Mouse (Mus musculus) stomach, embryonic 16.5 days (tissue): ENCODE data around the gene Fcer1g. TPM values are rescaled to one million over a fixed set of nuclear protein-coding genes. Genes with fewer than 3 reads are reported as not detected.

Experiments
- ATAC-seq: fragments of 200-750 bp; cut with Nextera tagmentation; 2 replicates; pipeline ENCODE4 v1.8.0; 2017; ENCODE audit warnings: moderate number of reproducible peaks, moderate TSS enrichment; ENCODE audit not compliant: insufficient read depth, low FRiP score
- H3K27ac ChIP-seq: fragments of 300-500 bp; sonication (generic); 2 replicates; pipeline ENCODE4 v1.5.1; 2014; ENCODE audit warnings: low read length
- H3K27me3 ChIP-seq: fragments of 300-500 bp; sonication (generic); 2 replicates; pipeline ENCODE4 v1.6.1; 2014; ENCODE audit warnings: low read length, control low read depth, mixed read lengths; ENCODE audit not compliant: control insufficient read depth, insufficient read depth
- H3K36me3 ChIP-seq: fragments of 300-500 bp; sonication (generic); 2 replicates; pipeline ENCODE4 v1.6.1; 2014; ENCODE audit warnings: low read length; ENCODE audit not compliant: control insufficient read depth, insufficient read depth
- H3K4me1 ChIP-seq: fragments of 300-500 bp; sonication (generic); 2 replicates; pipeline ENCODE4 v1.6.1; 2014; ENCODE audit warnings: low read length, control low read depth, mixed read lengths; ENCODE audit not compliant: control insufficient read depth, insufficient read depth
- H3K4me2 ChIP-seq: fragments of 300-500 bp; sonication (generic); 2 replicates; pipeline ENCODE4 v1.6.1; 2014; ENCODE audit warnings: low read depth, low read length, mixed read lengths
- H3K4me3 ChIP-seq: fragments of 300-500 bp; sonication (generic); replicated peaks from 2 replicates; pipeline ENCODE4 v1.5.1; 2014; ENCODE audit warnings: mild to moderate bottlenecking, low read length
- H3K9ac ChIP-seq: fragments of 300-500 bp; sonication (generic); 2 replicates; pipeline ENCODE4 v1.6.1; 2014; ENCODE audit warnings: low read length
- H3K9me3 ChIP-seq: fragments of 300-500 bp; sonication (generic); replicated peaks from 2 replicates; pipeline ENCODE4 v1.6.1; 2016; ENCODE audit warnings: low read length, control low read depth; ENCODE audit not compliant: control insufficient read depth
- WGBS: fragments of 180-500 bp; shearing (Covaris S2); extraction: QIAGEN DNeasy Blood & Tissue Kit; methylation state at CpG from one replicate; pipeline ENCODE4 v1.1.7; 2014; 5-methylcytosine and 5-hydroxymethylcytosine counted together
- polyA plus RNA-seq: library from polyadenylated mRNA; unstranded; fragments of >200 nt; fragmentation: Nextera tagmentation; extraction: Ambion mirVana; gene quantifications from 2 replicates; pipeline ENCODE4 v1.2.1, GENCODE M21; 2015

Gene Fcer1g
- polyA plus RNA-seq, 1 experiment from 2014 or later = 77.1 TPM

- H3K27ac ChIP-seq = peak within 1 kb of the TSS; percentile 91
- peak within 1 kb of the TSS; percentile 94 for H3K4me3 ChIP-seq
- peaks cover 5% of the 10 kb centered on the region; the same call in 1 of the 2 replicates for H3K36me3 ChIP-seq
- H3K27me3 ChIP-seq = no peaks in the 10 kb centered on the region
- peak within 1 kb of the TSS; percentile 82 for H3K9ac ChIP-seq
- WGBS = 4% methylated on average over 36 of the region's 36 CpGs
- H3K4me2 ChIP-seq = peak within 1 kb of the TSS; percentile 96
- H3K9me3 ChIP-seq = no peaks in the 10 kb centered on the region
- peak; percentile 94 for ATAC-seq
- peaks cover 18% of the 10 kb centered on the region for H3K4me1 ChIP-seq
These were observed 35.8 kb upstream of the Fcer1g start, which contains the start of gene B4galt3 for GRCm38 (mm10) chr1:171269848-171270572. Gene B4galt3, plus strand, starts transcription at chr1:171270328.

GRCm38 (mm10) chr1:171268341-171268740 lies 34.2 kb upstream of the Fcer1g start:
- no peaks in the 10 kb centered on the region for H3K9me3 ChIP-seq
- H3K4me3 ChIP-seq = no peak overlapping the region
- no peak overlapping the region for H3K4me2 ChIP-seq
- ATAC-seq = no peak
- peaks cover 23% of the 10 kb centered on the region for H3K4me1 ChIP-seq
- no peaks in the 10 kb centered on the region for H3K36me3 ChIP-seq
- WGBS = 77% methylated on average over 1 of the region's 1 CpGs
- no peak overlapping the region for H3K9ac ChIP-seq
- H3K27me3 ChIP-seq = no peaks in the 10 kb centered on the region
- no peak overlapping the region for H3K27ac ChIP-seq

- no peaks in the 10 kb centered on the region for H3K36me3 ChIP-seq
- H3K27ac ChIP-seq = no peak overlapping the region
- H3K9ac ChIP-seq = no peak overlapping the region
- ATAC-seq = no peak
- 61% methylated on average over 4 of the region's 4 CpGs for WGBS
- no peak overlapping the region for H3K4me2 ChIP-seq
- H3K4me3 ChIP-seq = no peak overlapping the region
- peaks cover 27% of the 10 kb centered on the region for H3K4me1 ChIP-seq
- H3K27me3 ChIP-seq = no peaks in the 10 kb centered on the region
- no peaks in the 10 kb centered on the region for H3K9me3 ChIP-seq
These were observed 32.0 kb upstream of the Fcer1g start for GRCm38 (mm10) chr1:171265971-171266744.

GRCm38 (mm10) chr1:171263666-171264461 lies 29.7 kb upstream of the Fcer1g start:
- peak overlapping the region; percentile 96 for H3K27ac ChIP-seq
- no peaks in the 10 kb centered on the region for H3K27me3 ChIP-seq
- H3K4me2 ChIP-seq = peak overlapping the region; percentile 54; the same call in 1 of the 2 replicates
- no peaks in the 10 kb centered on the region for H3K36me3 ChIP-seq
- peaks cover 21% of the 10 kb centered on the region for H3K4me1 ChIP-seq
- H3K4me3 ChIP-seq = no peak overlapping the region
- no peaks in the 10 kb centered on the region for H3K9me3 ChIP-seq
- ATAC-seq = peak; percentile 22; the same call in 1 of the 2 replicates
- peak overlapping the region; percentile 28; the same call in 1 of the 2 replicates for H3K9ac ChIP-seq
- WGBS = 60% methylated on average over 3 of the region's 3 CpGs

- Histone ChIP-seq H3K9me3 (no peaks in the 10 kb centered on the region), H3K27me3 (no peaks in the 10 kb centered on the region), H3K4me3 (peak overlapping the region; percentile 28; the same call in 1 of the 2 replicates), H3K9ac (no peak overlapping the region), H3K4me2 (peak overlapping the region; percentile 54), H3K4me1 (peaks cover 21% of the 10 kb centered on the region), H3K27ac (peak overlapping the region; percentile 96), H3K36me3 (no peaks in the 10 kb centered on the region)
- 0% methylated on average over 2 of the region's 2 CpGs for WGBS
- peak; percentile 84 for ATAC-seq
These were observed 29.0 kb upstream of the Fcer1g start for GRCm38 (mm10) chr1:171263185-171263611.

- Histone ChIP-seq H3K27me3 (no peaks in the 10 kb centered on the region), H3K36me3 (no peaks in the 10 kb centered on the region), H3K9me3 (no peaks in the 10 kb centered on the region), H3K27ac (peak overlapping the region; percentile 96), H3K4me2 (peak overlapping the region; percentile 54), H3K9ac (peak overlapping the region; percentile 43), H3K4me3 (peak overlapping the region; percentile 28), H3K4me1 (peaks cover 23% of the 10 kb centered on the region)
- peak; percentile 80 for ATAC-seq
- WGBS = 2% methylated on average over 8 of the region's 8 CpGs
These were observed 28.5 kb upstream of the Fcer1g start for GRCm38 (mm10) chr1:171262594-171263130.

- Histone ChIP-seq H3K9ac (no peak overlapping the region), H3K4me2 (no peak overlapping the region), H3K4me1 (peaks cover 24% of the 10 kb centered on the region), H3K9me3 (no peaks in the 10 kb centered on the region), H3K36me3 (no peaks in the 10 kb centered on the region), H3K27me3 (no peaks in the 10 kb centered on the region), H3K27ac (no peak overlapping the region), H3K4me3 (no peak overlapping the region)
- WGBS = 43% methylated on average over 3 of the region's 3 CpGs
- no peak for ATAC-seq
These were observed 26.2 kb upstream of the Fcer1g start for GRCm38 (mm10) chr1:171260316-171260715.

- 0 out of 2 replicates have a peak, but pooled peaks cover 2% of the 10 kb centered on the region for H3K9me3 ChIP-seq
- H3K36me3 ChIP-seq = no peaks in the 10 kb centered on the region
- H3K27ac ChIP-seq = no peak overlapping the region
- 72% methylated on average over 17 of the region's 17 CpGs for WGBS
- H3K9ac ChIP-seq = no peak overlapping the region
- no peak overlapping the region for H3K4me2 ChIP-seq
- no peaks in the 10 kb centered on the region for H3K27me3 ChIP-seq
- H3K4me3 ChIP-seq = no peak overlapping the region
- no peak for ATAC-seq
- peaks cover 24% of the 10 kb centered on the region for H3K4me1 ChIP-seq
These were observed 24.8 kb upstream of the Fcer1g start for GRCm38 (mm10) chr1:171258921-171259320.
